Mouse (Mus musculus) forelimb bud, embryonic 11.5 days (tissue): ENCODE measurements around the gene Nelfb.

Experiments used
- DNase-seq: peaks from one replicate; pipeline ENCODE4 v3.0.0-alpha.2; 2012; ENCODE audit warnings: low read depth, low spot score

Nelfb gene

GRCm38 (mm10) chr2:25176573-25176972, 34.7 kb downstream of the Nelfb start:
- DNase-seq, result no peak

DNA sequence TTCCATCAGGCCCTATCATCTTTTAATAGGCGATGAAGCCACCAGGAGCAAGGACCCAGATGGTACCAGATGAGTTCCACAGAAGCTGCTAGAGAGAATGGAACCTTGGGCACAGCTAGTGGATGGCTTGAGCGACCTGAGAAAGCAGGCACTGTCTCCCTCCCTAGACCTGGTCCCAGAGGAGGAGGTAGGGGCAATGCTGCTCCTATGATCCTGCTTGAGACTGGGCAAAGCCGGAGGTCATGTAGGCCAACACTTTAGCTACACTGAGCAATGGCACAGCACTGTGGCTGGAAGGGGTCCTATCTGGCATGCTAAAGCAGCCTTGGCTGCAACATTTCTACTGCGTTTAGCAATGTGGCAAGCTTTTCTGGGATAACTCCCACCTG, 35.6 kb downstream of the Nelfb start:
- DNase-seq, result no peak

GRCm38 (mm10) chr2:25174866-25175689, 36.2 kb downstream of the Nelfb start:
- no peak for DNase-seq

- DNase-seq, result no peak
Observed at GRCm38 (mm10) chr2:25173821-25174220, 37.5 kb downstream of the Nelfb start.

- DNase-seq, result no peak
Observed at GRCm38 (mm10) chr2:25172629-25173028, 38.7 kb downstream of the Nelfb start.

DNA sequence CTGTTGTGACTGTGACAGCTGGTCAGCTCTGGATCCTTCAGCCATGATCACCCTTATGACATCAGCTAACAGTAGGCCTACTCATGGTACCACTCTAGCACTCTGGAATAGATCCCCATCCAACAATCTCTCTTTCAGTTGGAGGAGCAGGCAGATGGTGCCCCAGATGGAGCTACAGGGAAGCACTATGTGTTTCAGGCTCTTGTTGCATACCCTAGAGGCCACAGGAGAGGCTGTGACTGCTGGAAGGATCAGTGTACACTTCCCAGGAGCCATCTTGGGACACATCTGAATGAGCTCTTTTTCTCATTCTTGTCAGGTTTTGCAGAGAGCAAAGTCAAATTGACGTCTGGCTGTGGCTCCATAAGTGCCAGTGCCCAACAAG, 39.5 kb downstream of the Nelfb start:
- DNase-seq, result no peak

- no peak for DNase-seq
Observed at GRCm38 (mm10) chr2:25171101-25171768, 40.1 kb downstream of the Nelfb start.

DNA sequence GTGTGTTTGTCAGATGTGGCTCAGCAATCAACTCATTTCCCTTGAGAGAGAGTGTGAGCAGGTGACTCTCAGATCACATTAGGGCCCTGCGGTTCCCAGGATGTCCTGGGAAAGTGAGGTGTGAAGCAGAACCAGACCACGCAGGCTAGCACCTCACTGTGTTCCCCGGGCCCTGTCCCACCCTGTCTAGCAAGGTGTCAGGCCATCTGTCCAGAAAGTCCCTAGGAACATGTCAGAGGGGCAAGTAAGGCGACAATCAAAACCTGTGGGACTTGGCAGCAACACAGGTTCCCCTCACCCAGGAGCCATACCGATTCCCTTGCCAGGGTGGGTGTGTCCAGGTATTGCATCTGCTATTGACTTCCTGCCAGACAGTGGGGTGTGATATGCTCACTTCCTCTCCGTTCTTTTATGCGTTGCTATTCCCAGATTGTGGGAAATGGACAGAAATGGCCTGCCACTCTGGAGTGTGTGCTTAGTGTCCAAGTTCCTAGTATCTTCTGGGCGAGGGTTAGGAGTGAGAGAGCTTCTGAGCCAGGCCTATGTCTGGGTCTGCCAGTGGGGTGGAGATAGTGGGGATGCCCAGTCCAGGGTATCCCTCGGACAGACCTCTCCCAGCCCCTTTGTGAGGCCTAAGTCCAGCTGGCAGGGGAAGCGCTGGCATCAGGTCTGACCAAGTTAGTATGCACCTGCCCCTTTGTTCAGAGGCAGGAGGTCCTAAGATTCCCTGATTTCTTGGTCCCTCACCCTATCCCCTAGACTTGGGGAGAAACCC, 40.8 kb downstream of the Nelfb start:
- DNase-seq, result no peak

DNA sequence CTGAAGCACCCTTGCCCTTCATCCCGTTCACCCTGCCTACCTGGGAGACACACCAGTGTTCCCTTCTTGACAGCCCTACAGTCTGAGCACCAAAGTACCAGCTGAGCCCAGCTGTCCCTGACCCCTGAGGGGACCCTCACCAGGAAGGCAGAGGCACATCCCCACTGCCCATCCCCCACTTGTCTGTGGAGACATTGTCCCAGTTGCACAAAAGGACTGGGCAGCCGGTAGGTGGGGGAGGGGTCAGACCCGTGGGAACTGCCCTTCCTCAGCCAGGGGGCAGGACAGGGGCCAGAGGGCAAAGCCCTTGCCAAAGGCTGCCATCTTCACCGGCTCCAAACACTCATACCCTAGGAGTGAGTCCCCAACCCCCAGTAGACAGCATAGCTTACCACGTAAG, 41.5 kb downstream of the Nelfb start:
- DNase-seq, result no peak

GRCm38 (mm10) chr2:25168665-25168978, 42.7 kb downstream of the Nelfb start:
- no peak for DNase-seq

GRCm38 (mm10) chr2:25167919-25168664, 43.2 kb downstream of the Nelfb start:
- no peak for DNase-seq

DNA sequence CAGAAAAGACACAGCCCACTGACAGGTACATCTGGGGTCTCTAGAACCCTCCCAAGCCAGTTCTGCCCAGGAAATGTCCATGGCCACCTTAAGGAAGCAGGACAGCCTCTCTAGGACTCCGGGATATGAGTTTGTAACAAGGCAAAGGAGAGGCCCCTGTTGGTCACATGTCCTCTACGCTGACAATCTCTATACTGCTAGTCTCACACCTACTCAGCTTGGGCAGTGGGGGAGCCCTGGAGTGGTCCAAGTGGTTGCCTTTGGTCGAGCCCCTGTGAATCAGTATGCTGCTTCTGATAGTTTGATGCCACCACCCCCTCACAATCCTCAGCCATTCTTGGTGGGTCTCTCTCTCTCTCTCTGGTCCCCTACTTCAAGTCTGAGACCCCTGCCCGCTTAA, 43.8 kb downstream of the Nelfb start:
- DNase-seq, result no peak

GRCm38 (mm10) chr2:25157655-25158054, 53.6 kb downstream of the Nelfb start:
- DNase-seq, result peak; percentile 43

DNA sequence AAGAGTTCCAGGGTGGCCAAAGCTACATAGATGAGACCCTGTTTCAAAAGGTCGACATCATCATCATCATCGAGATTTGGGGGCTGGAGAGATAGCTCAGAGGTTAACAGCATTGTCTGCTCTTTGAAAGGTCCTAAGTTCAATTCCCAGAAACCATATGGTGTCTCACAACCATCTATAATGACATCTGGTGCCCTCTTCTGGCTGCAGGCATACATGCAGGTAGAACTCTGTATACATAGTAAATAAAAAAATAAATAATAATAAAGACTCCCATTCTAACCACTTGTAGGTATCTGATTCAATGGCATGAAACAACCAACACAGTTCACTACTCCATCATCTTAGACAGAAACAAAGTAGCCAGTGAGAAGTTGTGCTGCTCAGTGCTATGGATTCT, 54.3 kb downstream of the Nelfb start:
- no peak for DNase-seq

- DNase-seq, result no peak
Observed at GRCm38 (mm10) chr2:25156177-25156576, 55.1 kb downstream of the Nelfb start.

DNA sequence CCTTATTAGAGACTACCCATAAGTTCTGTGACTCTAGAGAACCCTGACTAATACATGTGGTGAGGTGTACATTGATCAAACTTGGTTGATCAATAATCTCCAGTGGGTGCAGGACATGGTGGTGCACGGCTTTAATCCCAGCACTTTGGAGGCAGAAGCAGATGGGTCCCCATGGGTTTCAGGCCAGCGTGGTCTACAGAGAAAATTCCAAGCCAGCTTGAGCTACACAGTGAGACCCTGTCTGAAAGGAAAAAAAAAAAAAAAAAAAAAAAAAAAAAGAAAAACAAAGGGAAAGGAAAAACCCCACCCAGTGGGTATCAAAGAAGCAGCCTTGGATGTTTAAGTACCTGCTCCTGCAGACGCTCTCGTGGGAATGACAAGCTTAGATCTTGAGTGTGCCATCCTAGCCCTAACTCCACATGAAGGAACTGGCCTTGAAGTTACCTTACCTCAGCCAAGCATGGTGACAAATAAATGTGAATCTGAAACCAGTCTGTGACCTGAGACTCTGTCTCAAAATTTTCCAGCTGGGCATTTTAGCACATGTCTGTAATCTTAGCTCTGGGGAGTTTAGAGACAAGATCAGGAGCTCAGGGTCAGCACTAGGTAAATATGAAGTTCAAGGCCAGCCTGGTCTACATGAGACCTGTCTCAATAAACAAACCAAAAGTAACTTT, 59.9 kb downstream of the Nelfb start:
- DNase-seq, result no peak
